Mouse (Mus musculus) olfactory bulb, adult 2 months (tissue): ENCODE data around the gene Lsm2.

ENCODE experiments used
- CTCF ChIP-seq: fragments of 200-500 bp; IDR thresholded peaks from 2 replicates; pipeline ENCODE4 v1.5.1; 2012; ENCODE audit warnings: low read depth, mild to moderate bottlenecking, low read length, moderate library complexity; ENCODE audit not compliant: insufficient read depth
- POLR2A ChIP-seq: fragments of 200-500 bp; IDR thresholded peaks from 2 replicates; pipeline ENCODE4 v1.6.1; 2012; ENCODE audit warnings: mild to moderate bottlenecking, low read depth, low read length, moderate library complexity; ENCODE audit not compliant: insufficient read depth

- no peak for TF ChIP-seq CTCF
- no peak for TF ChIP-seq POLR2A
Measured at GRCm38 (mm10) chr17:35021842-35022477, 40.3 kb downstream of the Lsm2 start.
